Mouse (Mus musculus) 3T3-L1 (cell line): ENCODE data around the gene Vmn1r21.
A peak's percentile ranks its signal among the peaks of the same experiment; 100 is the strongest.
"Not testable (repeated sequence)": the region's sequence is repeated elsewhere in the genome, so short reads cannot be mapped to it uniquely, and the experiment has no call there.

Experiments used
- DNase-seq: peaks from one replicate; pipeline ENCODE4 v3.0.0-alpha.2; 2015; ENCODE audit warnings: low read depth, low spot score

Vmn1r21 gene

DNA sequence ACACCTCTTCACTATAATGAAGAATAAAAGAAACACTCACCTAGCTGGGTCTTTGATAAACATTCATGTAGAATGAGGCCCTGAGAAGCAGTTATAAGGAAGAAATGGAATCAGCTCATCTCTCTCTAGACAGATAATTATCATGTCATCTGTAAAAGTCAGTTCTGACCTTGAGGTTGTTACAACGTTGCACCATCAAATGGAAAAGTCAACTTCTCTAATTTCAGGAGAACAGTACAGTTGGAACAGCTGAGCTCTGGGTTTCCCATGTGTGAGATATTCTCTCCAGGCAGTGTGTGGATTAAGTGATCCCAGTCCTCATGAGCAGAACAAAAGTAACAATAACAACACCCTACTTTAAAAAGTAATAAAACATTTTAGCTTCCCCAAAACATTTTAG is at the start of gene Vmn1r21:
Gene Vmn1r21 (minus strand): TSS at position 58 of the 400 bp plus-strand sequence.
- no peak for DNase-seq

- peak; percentile 82 for DNase-seq
Measured at GRCm38 (mm10) chr6:57859043-57860042, 9.2 kb upstream of the Vmn1r21 start.

DNA sequence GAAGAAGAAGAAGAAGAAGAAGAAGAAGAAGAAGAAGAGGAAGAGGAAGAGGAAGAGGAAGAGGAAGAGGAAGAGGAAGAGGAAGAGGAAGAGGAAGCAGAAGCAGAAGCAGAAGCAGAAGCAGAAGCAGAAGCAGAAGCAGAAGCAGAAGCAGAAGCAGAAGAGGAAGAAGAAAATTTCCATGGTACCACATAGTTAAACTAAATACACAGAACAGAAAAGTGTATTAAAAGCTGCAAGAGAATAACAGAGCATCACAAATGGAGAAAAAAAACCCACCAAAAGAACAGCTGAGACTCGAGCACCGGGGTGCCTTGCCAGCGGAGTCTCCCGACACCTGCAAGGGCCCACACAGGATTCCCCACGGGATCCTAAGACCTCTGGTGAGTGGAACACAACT is 1.0 kb upstream of the Vmn1r21 start:
- not testable (repeated sequence) for DNase-seq

DNA sequence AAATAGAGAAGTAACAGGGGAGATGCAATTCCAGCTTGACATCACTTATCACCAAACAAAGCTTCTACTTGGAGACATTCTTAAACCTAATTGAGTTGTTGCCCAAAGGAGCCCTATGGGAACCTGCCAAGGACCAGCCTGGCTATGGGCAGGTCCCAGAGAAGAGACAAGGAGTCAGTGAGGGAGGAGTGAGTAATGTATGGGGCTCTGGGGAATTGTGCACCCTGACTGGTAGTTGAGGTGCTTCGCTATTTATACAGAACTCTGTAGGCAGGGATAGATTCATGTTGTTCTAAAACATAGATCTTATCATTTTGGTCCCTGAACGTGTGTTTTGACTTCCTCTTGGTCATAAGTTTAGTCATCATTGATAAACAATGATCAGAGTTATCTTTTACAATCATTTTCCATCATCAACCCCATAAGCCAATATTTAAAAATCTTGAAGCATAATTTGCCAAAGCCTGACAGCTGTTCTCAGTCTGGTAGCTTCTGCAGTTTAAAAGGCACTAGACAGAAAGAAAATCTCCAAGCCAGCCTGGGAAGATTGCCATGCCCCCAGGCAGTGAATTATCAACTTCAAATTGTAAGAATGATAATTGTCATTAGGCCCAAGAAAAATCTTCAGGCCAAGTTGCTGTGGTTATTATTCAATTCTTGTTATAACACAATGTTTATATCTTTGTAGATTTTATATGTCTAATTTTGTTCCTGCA is 10.3 kb downstream of the Vmn1r21 start:
- DNase-seq, result peak; percentile 51

GRCm38 (mm10) chr6:57825259-57825715 is 24.9 kb downstream of the Vmn1r21 start:
- no peak for DNase-seq

- peak; percentile 74 for DNase-seq
Measured at GRCm38 (mm10) chr6:57824422-57825258, 25.5 kb downstream of the Vmn1r21 start, which contains the start of gene Vopp1. Gene Vopp1, minus strand, starts transcription at chr6:57825159.

DNA sequence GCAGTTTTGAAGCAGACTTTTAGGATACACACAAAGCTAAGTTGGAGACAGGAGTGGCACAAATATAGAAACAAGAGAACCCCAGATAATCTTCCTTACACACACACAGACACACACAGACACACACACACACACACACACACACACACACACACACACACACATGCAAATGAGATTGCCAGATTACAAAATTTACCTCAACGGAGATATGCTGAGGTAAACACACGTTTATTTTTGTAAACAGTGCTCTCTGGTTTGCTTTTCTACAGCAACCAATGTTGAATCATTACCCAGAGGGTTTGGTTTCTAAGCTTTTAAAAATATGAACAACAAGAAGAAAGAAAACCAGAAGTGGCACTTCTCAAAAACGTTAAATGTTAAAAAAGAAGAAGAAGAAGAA is 26.7 kb downstream of the Vmn1r21 start:
- no peak for DNase-seq

GRCm38 (mm10) chr6:57822648-57823410 is 27.3 kb downstream of the Vmn1r21 start:
- DNase-seq, result peak; percentile 69

DNA sequence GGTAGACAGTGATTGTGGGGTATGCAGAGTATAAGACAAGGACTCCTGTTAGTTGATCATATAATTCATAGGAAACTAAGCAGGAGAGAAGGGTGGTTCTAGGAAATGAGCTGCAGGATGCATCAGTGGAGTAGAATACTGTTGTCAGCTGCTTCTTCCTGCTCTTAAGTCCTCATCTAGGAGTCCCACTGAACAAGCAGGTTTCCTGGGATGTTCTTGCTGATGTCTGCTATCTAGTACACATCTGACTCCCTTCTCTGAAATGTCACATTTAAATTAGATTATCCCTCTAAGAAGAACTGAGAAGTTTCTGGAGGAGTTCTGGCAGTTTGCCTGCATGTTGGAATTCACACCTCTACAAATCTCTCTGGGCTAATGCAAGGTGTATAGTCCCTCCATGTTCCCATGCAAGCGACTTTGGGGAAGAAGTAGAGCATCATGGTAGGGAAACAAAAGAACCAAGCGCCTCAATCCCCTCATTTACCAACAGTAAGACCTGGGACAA is 35.7 kb downstream of the Vmn1r21 start:
- no peak for DNase-seq

GRCm38 (mm10) chr6:57811748-57812730 is 38.1 kb downstream of the Vmn1r21 start:
- peak; percentile 88 for DNase-seq

DNA sequence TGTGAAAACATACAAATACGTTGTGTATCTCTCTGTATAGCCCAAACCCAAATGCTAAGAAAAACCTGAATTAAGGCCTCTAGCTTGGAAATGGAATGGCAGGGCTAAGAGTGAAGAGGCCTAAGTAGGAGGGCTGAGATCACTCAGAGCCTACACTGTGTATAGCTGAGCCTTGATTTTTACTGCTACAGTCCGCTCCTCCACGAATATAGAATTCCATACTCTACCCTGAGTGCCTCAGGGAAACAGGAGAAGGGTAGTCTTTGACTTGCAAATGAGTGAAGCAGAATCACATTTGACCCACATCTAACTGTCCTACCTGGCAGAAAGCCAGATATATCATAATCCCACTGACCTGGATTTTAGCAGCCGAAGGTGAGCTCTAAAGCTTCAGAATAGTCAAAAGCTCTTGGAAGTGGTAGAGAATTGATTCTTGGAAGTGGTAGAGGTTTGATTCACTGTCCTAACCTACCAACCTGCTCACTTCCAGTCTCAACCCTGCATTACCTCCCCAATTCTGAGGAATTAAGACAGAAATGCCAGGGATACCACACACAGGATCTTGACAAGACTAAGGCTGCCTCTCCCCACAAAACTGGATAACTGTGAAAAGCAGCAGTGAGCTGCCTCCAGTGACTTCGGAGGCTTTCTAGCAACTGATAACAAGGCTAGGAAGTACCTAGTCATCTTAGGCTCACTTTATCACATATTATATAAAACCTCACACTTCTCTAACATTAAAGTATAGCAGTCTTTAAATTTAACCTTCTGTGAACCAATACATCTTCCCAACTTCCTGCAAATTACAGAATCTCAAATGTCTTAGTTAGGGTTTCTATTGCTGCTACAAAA is 44.7 kb downstream of the Vmn1r21 start:
- no peak for DNase-seq

- DNase-seq, result no peak
Measured at GRCm38 (mm10) chr6:57803130-57803529, 47.0 kb downstream of the Vmn1r21 start.

GRCm38 (mm10) chr6:57798986-57799385 is 51.2 kb downstream of the Vmn1r21 start:
- peak; percentile 74 for DNase-seq

DNA sequence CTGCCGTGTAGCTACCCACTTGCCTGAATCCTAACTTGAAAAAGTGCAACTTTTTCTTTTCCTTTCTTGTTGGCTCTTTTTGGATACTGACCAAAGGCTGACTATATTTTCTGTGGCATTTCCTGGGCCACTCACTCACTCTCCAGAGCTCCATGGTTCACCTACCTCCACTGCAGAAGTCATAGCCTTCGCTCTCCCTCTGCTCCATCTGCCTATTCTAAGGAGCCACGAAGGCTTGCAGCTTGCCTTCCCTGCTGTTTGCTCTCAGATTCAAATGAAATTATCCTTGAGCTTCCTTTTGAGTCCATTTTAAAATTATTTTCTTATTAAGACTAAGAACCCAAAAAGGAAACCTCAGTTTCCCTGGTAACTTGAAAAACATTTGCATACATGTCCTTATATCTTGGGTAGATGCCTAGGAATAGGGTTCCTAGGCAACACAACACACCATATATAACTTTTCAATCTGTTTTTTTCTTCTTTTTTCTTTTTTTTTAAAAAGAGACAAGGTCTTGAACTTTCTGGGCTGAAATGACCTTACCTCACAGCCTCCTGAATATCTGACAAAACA is 53.2 kb downstream of the Vmn1r21 start:
- no peak for DNase-seq

DNA sequence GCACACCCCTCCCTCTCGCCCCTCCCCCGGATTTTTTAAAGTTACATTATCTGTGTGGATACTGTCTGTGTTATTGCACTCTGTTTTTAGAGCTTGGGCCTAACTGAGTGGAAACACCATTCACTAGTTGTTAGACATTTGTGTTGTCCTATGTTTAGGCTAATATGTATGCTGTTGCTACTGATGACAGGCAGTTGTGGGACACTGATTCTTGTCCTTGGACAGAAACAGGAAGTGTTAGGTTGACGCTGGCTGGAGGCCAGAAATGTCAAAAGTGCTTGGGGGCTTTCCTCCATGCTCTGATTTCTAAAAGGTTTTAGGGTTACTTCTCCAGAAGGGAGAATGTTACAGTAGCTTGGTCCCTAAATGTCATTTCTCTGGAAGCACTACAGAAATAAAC is 54.3 kb downstream of the Vmn1r21 start:
- DNase-seq, result no peak
